Mouse (Mus musculus) forebrain, embryonic 10.5 days (tissue): Measurements from ENCODE around the gene Rfx2. TPM values are rescaled to one million over a fixed set of nuclear protein-coding genes. Genes with fewer than 3 reads are reported as not detected.

Experiments used
- DNase-seq: peaks from one replicate; pipeline ENCODE4 v3.0.0-alpha.2; 2017; ENCODE audit warnings: low spot score; ENCODE audit errors: extremely low spot score
- H3K27ac ChIP-seq: fragments of 300-500 bp; sonication (generic); 2 replicates; pipeline ENCODE4 v1.5.1; 2016; ENCODE audit warnings: mild to moderate bottlenecking
- H3K27me3 ChIP-seq: fragments of 300-500 bp; sonication (generic); 2 replicates; pipeline ENCODE4 v1.6.1; 2016; ENCODE audit warnings: mild to moderate bottlenecking; ENCODE audit not compliant: poor library complexity, severe bottlenecking
- H3K36me3 ChIP-seq: fragments of 300-500 bp; sonication (generic); replicated peaks from 2 replicates; pipeline ENCODE4 v1.6.1; 2016; ENCODE audit warnings: mild to moderate bottlenecking, moderate library complexity
- H3K4me1 ChIP-seq: fragments of 300-500 bp; sonication (generic); 2 replicates; pipeline ENCODE4 v1.6.1; 2016
- H3K4me3 ChIP-seq: fragments of 300-500 bp; sonication (generic); 2 replicates; pipeline ENCODE4 v1.5.1; 2016; ENCODE audit warnings: mild to moderate bottlenecking, moderate library complexity
- H3K9me3 ChIP-seq: fragments of 300-500 bp; sonication (generic); 2 replicates; pipeline ENCODE4 v1.6.1; 2016; ENCODE audit warnings: mild to moderate bottlenecking, moderate library complexity
- WGBS: fragments of 180-500 bp; shearing (Covaris S2); methylation state at CpG from one replicate; pipeline ENCODE4 v1.1.7; 2016; 5-methylcytosine and 5-hydroxymethylcytosine counted together
- polyA plus RNA-seq: library from polyadenylated mRNA; unstranded; fragments of >200 nt; fragmentation: Nextera tagmentation; extraction: Ambion mirVana; gene quantifications from 2 replicates; pipeline ENCODE4 v1.2.1, GENCODE M21; 2016

The Rfx2 gene
- polyA plus RNA-seq, 1 experiment from 2014 or later: 9.6 TPM

DNA sequence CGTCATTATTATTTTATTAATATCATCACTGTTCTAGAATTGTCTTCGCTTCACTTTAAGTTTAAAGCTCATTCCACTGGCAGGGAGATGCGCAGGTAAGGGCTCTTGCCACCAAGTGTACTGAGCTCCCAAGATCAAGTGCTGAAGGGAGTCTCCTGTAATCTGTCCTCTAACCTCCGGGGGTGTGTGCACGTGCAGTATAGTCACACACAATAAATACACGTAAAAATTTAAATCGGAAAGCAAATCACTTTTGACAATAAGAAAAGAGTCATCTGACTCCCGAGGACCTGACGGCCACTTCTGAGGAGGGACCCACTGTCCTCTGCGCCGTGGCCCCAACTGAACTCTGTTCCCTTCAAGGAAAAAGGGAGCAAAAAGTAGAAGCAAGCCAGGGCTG lies 1.6 kb downstream of the Rfx2 start:
- Histone ChIP-seq H3K36me3 (no peaks in the 10 kb centered on the region), H3K9me3 (no peaks in the 10 kb centered on the region), H3K27ac (no peak overlapping the region), H3K4me1 (peaks cover 26% of the 10 kb centered on the region), H3K4me3 (peak overlapping the region; percentile 79), H3K27me3 (peaks cover 55% of the 10 kb centered on the region)
- no peak for DNase-seq
- WGBS: 28% methylated on average over 11 of the region's 11 CpGs

DNA sequence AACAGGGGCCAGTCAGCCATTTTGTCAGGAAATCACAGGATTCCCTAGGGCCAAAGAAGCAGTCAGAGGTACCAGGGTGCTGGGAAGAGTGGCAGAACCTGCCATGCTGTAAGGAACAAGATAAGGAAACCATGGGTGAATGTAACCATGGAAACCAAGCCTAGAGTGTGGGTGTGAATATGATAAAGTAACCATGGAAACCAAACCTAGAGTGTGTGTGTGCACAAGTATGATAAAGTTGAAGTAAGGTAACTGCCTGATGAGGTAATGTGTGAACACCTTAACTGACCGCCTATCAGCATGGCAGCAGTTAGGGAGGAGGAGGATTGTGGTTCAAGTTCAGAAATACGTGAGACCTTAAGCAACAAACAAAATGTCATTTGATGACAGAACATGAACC lies 4.1 kb downstream of the Rfx2 start:
- peaks cover 36% of the 10 kb centered on the region for H3K27me3 ChIP-seq
- no peaks in the 10 kb centered on the region for H3K9me3 ChIP-seq
- peaks cover 26% of the 10 kb centered on the region for H3K4me1 ChIP-seq
- 90% methylated on average over 2 of the region's 2 CpGs for WGBS
- H3K36me3 ChIP-seq: no peaks in the 10 kb centered on the region
- H3K27ac ChIP-seq: no peak overlapping the region
- no peak overlapping the region for H3K4me3 ChIP-seq
- no peak for DNase-seq

DNA sequence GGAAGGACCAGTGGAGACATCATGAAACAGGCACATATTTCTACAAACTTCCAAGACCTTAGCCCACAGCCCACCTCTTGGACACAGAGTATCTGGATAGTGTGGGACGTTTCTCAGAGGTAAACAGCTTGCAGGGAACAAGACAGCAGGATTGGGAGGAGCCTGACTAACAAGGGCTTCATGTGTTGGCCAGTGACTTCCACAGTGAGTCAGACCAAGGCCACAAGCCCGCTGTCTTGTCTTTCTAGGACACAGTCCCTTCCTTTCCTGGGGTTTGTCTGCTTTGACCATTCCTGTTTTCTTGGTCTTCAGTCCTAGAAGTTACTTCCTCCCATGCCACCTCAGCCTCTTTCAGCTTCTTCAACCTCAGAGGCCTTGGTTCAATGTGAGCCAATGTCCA lies 7.5 kb downstream of the Rfx2 start:
- DNase-seq: no peak
- Histone ChIP-seq H3K36me3 (no peaks in the 10 kb centered on the region), H3K4me1 (peaks cover 15% of the 10 kb centered on the region), H3K9me3 (no peaks in the 10 kb centered on the region), H3K27ac (no peak overlapping the region), H3K4me3 (no peak overlapping the region), H3K27me3 (peaks cover 14% of the 10 kb centered on the region)
- 68% methylated on average over 2 of the region's 2 CpGs for WGBS

DNA sequence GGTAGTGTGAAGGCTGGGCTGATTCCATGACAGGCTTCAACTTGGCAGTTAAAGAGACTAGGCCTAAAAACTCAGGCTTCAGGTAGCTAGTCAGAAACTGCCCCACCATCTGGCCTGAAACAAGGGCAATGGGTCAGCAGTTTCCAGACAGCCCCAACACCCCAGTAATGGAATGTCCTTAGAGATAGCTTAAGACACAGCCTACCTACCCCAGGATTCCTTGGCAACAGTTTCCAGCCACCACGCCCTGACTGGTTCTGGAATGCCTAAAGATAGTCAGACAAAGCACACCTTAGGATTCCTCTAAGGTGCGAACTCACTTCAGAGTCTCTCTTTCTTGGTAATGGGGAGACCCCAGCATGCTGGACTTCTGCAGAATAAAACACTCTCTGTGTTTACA lies 8.4 kb downstream of the Rfx2 start:
- H3K36me3 ChIP-seq: no peaks in the 10 kb centered on the region
- H3K27me3 ChIP-seq: peaks cover 4% of the 10 kb centered on the region; the same call in 1 of the 2 replicates
- 88% methylated on average over 2 of the region's 2 CpGs for WGBS
- no peak overlapping the region for H3K4me3 ChIP-seq
- H3K27ac ChIP-seq: no peak overlapping the region
- H3K4me1 ChIP-seq: peaks cover 20% of the 10 kb centered on the region
- no peak for DNase-seq
- no peaks in the 10 kb centered on the region for H3K9me3 ChIP-seq

DNA sequence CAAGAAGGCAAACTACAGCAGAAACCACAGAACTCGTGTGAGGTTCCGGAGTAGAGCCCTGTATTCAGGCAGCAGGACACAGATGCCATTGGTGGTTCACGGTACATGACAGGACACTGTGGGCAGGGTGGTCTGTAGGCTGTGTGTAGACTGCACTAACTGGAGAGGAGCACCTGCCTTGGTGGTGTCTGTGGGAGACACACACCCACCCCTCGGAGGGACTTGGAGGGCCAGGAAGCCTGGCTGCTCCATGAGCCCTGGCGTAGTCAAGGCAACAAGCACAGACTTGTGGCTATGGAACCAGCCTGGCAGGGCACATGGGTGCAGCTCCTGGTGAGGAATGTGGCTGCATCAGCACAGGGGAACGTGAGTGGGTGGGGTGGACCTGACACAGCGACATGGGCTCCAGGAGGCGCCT lies 11.1 kb downstream of the Rfx2 start:
- Histone ChIP-seq H3K27ac (peak overlapping the region; percentile 62), H3K27me3 (peaks cover 3% of the 10 kb centered on the region; the same call in 1 of the 2 replicates), H3K4me3 (no peak overlapping the region), H3K4me1 (peaks cover 36% of the 10 kb centered on the region), H3K9me3 (no peaks in the 10 kb centered on the region), H3K36me3 (no peaks in the 10 kb centered on the region)
- WGBS: 88% methylated on average over 8 of the region's 8 CpGs
- no peak for DNase-seq

DNA sequence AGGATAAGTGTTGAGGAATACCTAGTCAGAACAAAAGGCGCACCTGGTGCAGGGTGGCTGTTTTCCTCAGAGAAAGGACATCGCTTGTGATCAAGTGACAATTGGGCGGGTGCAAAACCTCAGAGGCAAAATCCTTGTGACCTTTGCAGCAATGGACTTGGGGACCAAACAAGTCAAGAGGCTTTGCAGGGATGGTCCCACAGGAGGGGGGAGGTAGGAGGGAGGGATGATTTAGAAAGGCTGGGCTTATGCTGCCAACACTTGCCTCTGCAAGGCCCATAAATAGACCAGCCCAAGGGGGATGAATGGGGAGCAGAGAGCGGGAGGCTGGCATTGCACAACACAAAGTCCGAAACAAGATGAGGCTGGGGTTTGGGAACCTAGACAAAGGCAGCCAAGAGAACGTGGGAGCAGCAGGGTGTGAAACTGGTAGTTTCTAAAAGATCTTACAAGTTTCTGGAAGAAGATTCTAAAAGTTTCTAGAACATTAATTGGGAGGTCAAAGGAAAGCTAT lies 11.7 kb downstream of the Rfx2 start:
- no peaks in the 10 kb centered on the region for H3K36me3 ChIP-seq
- no peaks in the 10 kb centered on the region for H3K9me3 ChIP-seq
- WGBS: 76% methylated on average over 6 of the region's 6 CpGs
- H3K27ac ChIP-seq: peak overlapping the region; percentile 11; the same call in 1 of the 2 replicates
- peaks cover 3% of the 10 kb centered on the region; the same call in 1 of the 2 replicates for H3K27me3 ChIP-seq
- peaks cover 42% of the 10 kb centered on the region for H3K4me1 ChIP-seq
- H3K4me3 ChIP-seq: no peak overlapping the region
- DNase-seq: no peak

DNA sequence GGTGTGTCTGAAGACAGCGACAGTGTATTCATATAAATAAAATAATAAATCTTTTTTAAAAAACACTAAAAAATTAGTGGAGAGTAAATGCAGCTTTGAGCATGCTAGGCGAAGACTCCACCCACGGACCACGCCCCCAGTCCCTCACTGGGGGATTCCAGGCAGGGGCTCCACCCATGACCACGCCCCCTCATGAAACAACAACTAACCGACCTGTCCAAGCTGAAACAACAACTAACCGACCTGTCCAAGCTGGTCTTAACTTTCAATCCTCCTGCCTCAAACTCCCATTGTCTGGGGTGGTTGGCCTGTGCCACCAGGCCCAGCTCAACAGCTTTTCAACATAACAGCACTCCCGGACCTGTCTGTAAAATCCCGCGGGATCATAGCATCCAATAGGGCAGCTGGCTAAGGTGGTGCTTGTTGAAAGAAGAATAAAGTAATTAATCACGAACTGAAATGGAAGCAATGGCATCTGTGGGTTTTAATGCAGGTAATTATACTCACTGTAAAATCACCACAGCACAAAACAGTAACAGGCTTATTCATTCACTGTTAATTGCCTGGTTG lies 12.7 kb downstream of the Rfx2 start:
- Histone ChIP-seq H3K27ac (no peak overlapping the region), H3K9me3 (no peaks in the 10 kb centered on the region), H3K36me3 (no peaks in the 10 kb centered on the region), H3K4me3 (0 out of 2 replicates have a peak overlapping the region, but pooled peaks have one; percentile 5), H3K4me1 (peaks cover 51% of the 10 kb centered on the region), H3K27me3 (peaks cover 3% of the 10 kb centered on the region; the same call in 1 of the 2 replicates)
- DNase-seq: no peak
- WGBS: 32% methylated on average over 11 of the region's 11 CpGs

DNA sequence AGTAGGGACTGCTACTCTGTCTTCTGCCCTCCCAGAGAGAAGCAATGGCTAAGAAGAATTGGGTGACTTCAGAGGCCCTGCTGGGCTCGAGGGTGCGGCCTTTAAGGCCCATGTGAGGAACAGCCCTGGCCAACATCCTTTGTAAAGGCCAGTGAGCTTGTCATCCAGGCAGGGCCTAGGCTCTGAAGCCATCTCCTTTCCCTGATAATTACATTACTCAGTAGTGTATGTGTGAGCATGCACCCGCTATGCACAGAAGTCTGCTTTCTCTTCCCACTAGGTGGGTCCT lies 15.8 kb downstream of the Rfx2 start:
- H3K9me3 ChIP-seq: no peaks in the 10 kb centered on the region
- no peak for DNase-seq
- H3K4me1 ChIP-seq: peaks cover 81% of the 10 kb centered on the region
- 75% methylated on average over 3 of the region's 3 CpGs for WGBS
- peak overlapping the region; percentile 23; the same call in 1 of the 2 replicates for H3K4me3 ChIP-seq
- peaks cover 5% of the 10 kb centered on the region; the same call in 1 of the 2 replicates for H3K27me3 ChIP-seq
- H3K27ac ChIP-seq: peak overlapping the region; percentile 88
- no peaks in the 10 kb centered on the region for H3K36me3 ChIP-seq

DNA sequence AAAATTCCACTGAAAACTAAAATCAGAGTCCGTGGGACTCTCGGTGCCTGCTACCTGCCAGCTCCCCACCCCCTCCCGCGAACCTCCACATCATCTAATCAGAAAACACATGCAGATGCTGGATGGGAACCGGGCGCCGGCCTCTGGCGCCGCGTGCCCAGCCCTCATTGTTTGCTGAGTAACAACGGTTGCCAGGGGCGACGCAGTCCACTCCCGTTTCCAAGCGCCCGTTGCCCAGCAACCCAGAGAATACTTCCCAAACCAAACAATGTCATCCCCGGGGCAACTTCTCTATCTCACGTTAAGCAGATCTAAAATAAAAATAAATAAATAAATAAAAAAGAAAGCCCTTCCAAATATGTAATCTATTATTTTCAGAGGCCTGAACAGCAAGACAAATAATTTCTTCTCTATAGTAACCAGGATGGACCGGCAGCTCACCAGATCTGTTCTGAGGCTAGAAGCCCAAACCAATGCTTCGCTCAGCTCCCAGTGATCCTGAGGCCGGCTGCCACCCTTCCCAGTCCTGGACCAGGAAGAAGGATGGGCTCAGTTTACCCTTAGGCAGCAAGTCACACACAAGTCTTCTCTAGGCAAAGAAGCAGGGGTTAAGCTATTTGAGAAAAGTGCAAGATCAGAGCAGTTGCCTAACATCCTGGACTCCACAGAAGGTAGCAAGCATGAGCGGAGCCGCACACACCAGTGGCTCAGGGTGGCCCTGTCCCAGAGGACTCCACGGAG lies 16.3 kb downstream of the Rfx2 start:
- peak overlapping the region; percentile 88 for H3K27ac ChIP-seq
- H3K9me3 ChIP-seq: no peaks in the 10 kb centered on the region
- no peaks in the 10 kb centered on the region for H3K36me3 ChIP-seq
- peak; percentile 95 for DNase-seq
- peaks cover 10% of the 10 kb centered on the region for H3K27me3 ChIP-seq
- H3K4me1 ChIP-seq: peaks cover 81% of the 10 kb centered on the region
- 12% methylated on average over 24 of the region's 24 CpGs for WGBS
- H3K4me3 ChIP-seq: peak overlapping the region; percentile 23; the same call in 1 of the 2 replicates

DNA sequence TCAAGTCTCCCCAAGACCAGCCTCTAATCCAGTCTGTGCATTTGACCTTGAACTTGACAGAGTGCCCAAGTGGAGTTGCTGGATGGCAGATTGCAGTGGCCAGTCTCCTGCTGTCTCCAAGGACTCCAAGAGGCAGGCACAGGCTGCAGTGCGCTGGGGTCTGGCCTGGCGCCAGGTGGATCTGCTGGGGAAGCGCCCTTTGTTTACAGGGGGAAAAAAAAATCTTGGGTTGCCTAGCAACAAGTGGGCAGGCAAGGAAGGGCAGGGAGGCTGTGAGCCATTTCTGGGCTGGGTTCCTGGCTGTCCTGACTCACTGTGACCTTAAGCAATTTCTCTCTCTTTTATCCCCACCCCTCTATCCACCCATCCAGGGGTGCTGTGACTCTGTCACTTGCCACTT lies 20.6 kb downstream of the Rfx2 start:
- peak; percentile 76 for DNase-seq
- H3K27ac ChIP-seq: peak overlapping the region; percentile 88
- H3K4me3 ChIP-seq: peak overlapping the region; percentile 5; the same call in 1 of the 2 replicates
- 15% methylated on average over 3 of the region's 3 CpGs for WGBS
- H3K4me1 ChIP-seq: peaks cover 65% of the 10 kb centered on the region
- H3K9me3 ChIP-seq: no peaks in the 10 kb centered on the region
- peaks cover 27% of the 10 kb centered on the region for H3K27me3 ChIP-seq
- no peaks in the 10 kb centered on the region for H3K36me3 ChIP-seq

DNA sequence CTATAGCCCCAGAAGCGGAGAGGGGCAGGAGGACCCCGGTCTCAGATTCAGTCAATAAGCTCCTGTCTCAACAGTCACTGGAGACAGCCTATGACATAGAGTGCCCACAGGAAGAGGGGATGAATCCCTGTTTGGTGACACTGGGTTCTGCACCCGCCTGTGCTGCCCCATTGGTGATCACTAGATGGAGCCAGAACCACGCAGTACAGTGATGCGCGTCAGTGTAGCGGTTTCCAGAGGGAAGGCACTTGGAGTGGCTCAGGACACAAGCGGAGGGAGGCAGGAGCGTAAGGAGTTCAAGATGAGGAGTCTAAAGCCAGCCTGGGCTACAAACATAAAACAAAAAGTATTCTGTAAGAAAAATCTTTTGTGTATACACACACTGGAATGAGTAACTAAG lies 22.3 kb downstream of the Rfx2 start:
- peak; percentile 77 for DNase-seq
- Histone ChIP-seq H3K27me3 (peaks cover 24% of the 10 kb centered on the region), H3K9me3 (no peaks in the 10 kb centered on the region), H3K36me3 (peaks cover 1% of the 10 kb centered on the region), H3K4me1 (peaks cover 49% of the 10 kb centered on the region), H3K4me3 (no peak overlapping the region), H3K27ac (no peak overlapping the region)
- WGBS: 10% methylated on average over 9 of the region's 9 CpGs

DNA sequence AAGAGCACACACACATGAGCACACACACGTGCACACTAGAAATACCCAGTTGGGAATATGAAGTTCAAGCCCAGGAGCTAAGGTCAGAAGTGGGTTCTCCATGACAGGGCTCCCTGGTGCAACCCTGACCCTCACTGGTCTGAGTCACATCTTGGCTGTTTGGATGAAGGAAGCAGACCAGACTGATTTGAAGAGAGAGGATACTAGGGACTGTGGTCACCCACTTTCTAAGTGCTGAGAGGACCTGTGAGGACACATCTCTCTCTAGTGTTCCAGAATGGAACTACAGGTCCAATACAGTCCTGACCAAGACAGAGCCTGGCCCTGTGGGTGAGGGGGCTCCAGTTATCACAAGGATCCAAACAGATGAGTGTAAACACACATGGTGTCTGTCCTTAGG lies 25.0 kb downstream of the Rfx2 start:
- Histone ChIP-seq H3K36me3 (peaks cover 19% of the 10 kb centered on the region), H3K27me3 (peaks cover 24% of the 10 kb centered on the region), H3K27ac (no peak overlapping the region), H3K9me3 (no peaks in the 10 kb centered on the region), H3K4me3 (no peak overlapping the region), H3K4me1 (peaks cover 22% of the 10 kb centered on the region)
- WGBS: 75% methylated on average over 1 of the region's 1 CpGs
- no peak for DNase-seq

DNA sequence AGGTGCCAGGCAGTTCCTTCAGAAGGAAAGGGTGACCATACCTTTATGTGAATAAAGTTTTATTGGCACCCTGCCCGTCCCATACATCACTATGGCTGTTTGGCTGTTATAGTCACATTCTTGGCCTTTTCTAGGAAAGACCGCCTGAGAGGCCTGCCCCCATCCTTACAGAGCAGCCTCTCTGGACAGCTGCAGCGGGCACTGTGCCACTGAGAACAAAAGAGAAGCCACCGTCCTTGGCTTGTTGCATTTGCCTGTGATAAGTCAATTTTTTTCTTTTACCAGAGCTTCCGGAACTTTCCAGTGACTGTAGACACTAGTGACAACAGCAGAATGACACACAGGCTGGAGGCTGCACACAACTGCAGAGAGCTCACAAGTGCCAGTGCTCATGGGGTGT lies 25.9 kb downstream of the Rfx2 start:
- H3K36me3 ChIP-seq: peaks cover 26% of the 10 kb centered on the region
- peaks cover 14% of the 10 kb centered on the region for H3K4me1 ChIP-seq
- H3K27ac ChIP-seq: no peak overlapping the region
- no peak overlapping the region for H3K4me3 ChIP-seq
- WGBS: 87% methylated on average over 5 of the region's 5 CpGs
- no peaks in the 10 kb centered on the region for H3K9me3 ChIP-seq
- peaks cover 22% of the 10 kb centered on the region for H3K27me3 ChIP-seq
- no peak for DNase-seq
